Mouse (Mus musculus) regulatory T cell (primary cell): Measurements from ENCODE around the gene Klc1.

ENCODE experiments used
- in situ Hi-C: fragments of 300-600 bp; cut with MboI, MseI; formaldehyde crosslinking; loops from one replicate; pipeline ENCODE4 v1.15.1; 2025; ENCODE audit warnings: high pct_unique_total_duplicates

The Klc1 gene

DNA sequence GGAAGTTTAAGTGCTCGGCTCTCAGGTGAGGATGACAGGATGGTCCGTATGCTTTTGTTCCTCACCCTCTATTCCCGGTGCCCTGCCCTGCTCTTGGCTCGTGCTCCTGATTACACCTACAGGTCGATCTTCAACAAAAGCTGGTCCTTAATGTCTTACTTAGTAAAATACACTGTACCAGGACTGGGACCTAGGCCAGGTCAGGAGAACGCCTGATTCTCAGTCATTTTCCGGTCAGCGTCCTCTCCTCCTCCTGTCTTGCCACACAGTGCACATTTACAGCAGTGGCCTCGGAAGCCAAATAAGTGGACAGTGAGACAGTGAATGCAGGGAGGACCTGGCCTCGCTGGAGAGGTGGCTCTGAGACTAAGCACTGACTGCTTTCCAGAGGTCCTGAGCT is 12.0 kb downstream of the Klc1 start:
- in situ Hi-C loops = no loop called here

DNA sequence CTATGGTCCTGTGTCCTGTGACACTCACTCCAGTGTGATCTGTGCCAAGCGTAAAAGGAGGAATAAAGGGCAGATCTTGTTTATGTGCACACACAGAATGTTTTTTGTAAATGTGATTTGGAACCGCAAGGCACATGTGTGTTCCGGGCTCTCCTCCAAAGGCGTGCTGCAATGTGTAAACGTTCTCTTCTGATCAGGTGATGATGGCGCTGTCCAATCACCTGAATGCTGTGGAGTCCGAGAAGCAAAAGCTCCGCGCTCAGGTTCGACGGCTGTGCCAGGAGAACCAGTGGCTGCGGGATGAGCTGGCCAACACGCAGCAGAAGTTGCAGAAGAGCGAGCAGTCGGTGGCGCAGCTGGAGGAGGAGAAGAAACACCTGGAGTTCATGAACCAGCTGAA is 15.5 kb downstream of the Klc1 start:
- in situ Hi-C loops = no loop called here

DNA sequence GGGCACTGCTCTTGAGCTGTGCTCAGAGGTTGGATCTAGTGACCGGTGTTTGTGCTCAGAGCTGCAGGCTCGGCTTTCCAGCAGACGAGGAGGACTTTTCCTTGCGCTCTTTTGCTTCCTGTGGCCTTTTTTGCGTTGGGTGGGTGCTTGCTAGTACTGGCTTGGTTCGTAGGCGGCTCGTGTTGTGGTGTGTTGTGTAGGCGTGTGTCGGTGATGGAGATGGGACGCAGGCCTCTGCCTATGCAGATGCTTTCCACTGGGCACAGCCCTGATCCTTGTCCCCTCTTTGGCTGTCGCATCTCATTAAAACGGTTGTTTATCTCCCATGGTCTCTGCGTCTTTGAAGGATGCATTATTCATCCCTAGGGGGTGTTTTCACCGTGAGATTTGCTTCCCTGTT is 16.2 kb downstream of the Klc1 start:
- in situ Hi-C loops = no loop called here

DNA sequence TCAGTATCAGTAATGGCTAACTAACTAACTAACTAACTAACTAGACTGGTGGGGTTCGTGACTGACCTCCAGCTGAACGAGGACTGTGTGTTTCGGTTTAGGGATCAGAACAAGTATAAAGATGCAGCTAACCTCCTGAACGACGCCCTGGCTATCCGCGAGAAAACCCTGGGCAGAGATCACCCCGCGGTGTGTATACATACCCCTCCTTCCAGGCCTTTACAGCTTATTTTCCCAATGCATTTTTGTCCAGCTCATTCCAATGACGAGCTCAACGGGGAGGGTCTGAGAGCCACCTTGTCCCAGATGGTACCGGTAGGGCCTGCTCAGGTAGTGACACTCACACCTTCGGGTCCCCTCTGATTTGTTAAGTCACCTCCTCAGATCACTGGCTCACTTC is 19.3 kb downstream of the Klc1 start:
- in situ Hi-C loops = no loop called here

DNA sequence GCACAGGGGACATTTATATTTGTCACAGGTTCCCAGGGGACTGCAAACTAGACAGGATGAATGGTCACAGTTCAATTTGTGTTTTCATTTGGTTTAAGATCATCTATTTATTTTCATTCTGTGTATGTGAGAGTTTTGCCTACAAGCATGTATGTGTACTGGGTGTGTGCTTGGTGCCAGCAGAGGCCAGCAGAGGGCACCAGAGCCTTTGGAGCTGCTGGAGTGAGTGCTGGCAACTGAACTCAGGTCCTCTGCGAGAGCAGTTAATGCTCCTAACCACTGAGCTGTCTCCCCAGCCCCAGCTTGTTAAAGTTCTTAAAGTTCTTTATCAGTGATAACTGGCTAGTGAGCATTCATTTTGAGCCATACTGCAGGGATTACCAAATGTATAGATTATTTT is 20.9 kb downstream of the Klc1 start:
- in situ Hi-C loops = no loop called here

GRCm38 (mm10) chr12:111785174-111785573 is 26.5 kb downstream of the Klc1 start:
- in situ Hi-C loops = no loop called here

GRCm38 (mm10) chr12:111787015-111787414 is 28.4 kb downstream of the Klc1 start:
- in situ Hi-C loops = no loop called here

- in situ Hi-C loops = no loop called here
These were observed 31.4 kb downstream of the Klc1 start for GRCm38 (mm10) chr12:111790090-111790489.

GRCm38 (mm10) chr12:111790631-111791030 is 32.0 kb downstream of the Klc1 start:
- in situ Hi-C loops = no loop called here

- in situ Hi-C loops = no loop called here
These were observed 32.9 kb downstream of the Klc1 start for GRCm38 (mm10) chr12:111791474-111792104.

GRCm38 (mm10) chr12:111794102-111794501 is 35.5 kb downstream of the Klc1 start:
- in situ Hi-C loops = no loop called here

DNA sequence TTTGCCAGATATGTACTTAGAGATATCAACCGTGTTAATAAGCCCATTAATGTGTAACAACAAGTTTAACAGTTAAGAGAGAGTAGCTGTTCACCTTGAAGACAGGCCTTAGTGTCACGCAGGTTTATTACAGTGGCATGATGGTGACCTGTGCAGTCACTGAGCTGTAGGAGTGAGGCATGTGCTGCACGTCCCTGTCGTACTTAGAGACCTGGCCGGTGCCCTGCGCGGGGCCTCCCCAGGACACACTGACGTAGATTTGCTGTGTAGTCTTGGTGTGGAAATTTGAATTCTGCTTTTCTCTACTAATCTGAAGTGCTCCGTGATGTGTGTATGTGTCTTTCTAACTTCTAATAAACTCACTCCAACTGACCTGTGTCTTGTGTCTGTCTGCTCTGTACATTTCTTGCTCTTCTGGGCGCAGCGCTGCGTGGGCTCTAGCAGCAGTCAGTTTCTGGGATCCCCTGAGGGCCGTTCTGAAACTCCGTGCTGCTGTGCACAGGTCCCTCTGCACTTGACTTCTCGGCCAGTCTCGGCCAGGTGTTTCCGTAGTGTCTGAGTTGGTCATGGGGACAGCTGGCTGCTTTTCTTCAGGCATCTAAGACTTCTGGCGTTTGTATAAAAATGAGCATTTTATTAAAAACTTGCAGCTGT is 36.0 kb downstream of the Klc1 start:
- in situ Hi-C loops = no loop called here

- in situ Hi-C loops = no loop called here
These were observed 36.7 kb downstream of the Klc1 start for GRCm38 (mm10) chr12:111795180-111795895.

DNA sequence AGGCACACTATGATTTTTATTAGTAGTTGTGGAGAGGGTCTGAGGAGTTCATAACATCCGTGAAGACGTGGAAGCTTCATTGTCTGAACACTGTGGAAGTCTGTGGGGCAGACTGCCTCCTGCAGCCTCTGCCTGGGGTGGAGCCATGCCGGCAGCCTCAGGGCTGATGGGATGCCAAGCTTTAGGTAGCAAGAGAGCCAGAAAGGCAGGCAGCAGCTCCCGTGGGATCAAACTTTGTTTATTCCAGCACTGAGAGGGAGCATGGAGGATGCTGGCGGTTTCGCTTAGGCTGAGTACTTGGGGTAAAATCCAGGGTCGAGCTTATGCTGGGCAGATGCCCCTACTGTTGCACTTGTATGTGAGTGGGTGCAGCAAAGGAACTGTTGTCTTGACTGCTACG is 38.6 kb downstream of the Klc1 start:
- in situ Hi-C loops = no loop called here

- in situ Hi-C loops = no loop called here
These were observed 39.8 kb downstream of the Klc1 start for GRCm38 (mm10) chr12:111798493-111798892.

DNA sequence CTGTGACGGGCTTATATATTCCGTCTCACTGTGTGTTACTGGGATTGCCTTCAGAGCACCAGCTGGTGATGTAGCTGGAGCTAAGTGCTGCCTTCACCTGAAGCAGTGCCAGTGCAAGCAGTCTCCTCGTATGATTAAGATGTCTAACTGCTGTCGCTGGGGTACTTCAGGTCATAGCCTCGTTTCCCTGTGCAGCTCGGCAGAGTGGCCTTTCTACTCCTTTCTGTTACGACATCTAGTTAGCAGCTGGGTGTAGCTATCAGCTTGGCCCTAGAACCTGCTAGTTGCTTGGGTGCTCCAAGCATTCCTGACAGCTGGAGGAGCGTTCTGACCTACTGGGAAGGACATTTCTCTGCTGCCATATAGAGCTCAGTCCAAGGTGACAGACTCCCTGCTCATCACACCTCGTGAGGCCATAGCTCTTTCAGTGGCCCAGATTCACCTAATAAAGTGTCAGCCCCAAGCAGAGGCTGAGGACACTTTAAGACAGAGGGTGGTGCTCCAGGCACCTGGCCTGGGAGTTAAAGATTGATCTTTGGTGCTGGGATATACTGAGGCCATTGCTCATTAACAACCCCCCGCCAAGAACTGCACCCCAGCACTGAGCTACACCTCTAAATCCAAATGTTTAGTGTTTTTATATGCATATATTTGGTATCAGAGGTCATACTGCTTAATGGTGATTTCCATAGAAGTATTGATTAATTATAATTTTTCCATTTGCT is 42.0 kb downstream of the Klc1 start:
- in situ Hi-C loops = no loop called here

DNA sequence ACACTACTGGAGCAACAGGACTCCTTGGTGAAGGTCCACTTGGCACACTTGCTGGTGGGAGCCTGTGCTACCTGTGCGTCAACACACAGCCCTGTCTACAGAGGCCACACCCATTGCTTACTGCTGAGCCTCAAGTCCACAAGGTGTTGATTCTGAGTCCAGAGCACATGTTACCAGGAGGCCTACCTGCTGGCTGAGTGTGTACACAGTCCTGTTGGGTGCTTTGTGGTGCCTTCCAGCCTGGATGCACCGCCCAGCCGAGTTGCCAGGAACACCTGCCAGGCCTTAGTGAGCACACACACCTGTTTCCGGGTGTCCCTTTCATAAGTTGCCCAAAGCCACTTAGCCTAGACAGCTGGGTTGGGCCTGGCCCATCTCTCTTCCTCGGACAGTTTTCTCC is 44.9 kb downstream of the Klc1 start:
- in situ Hi-C loops = no loop called here

DNA sequence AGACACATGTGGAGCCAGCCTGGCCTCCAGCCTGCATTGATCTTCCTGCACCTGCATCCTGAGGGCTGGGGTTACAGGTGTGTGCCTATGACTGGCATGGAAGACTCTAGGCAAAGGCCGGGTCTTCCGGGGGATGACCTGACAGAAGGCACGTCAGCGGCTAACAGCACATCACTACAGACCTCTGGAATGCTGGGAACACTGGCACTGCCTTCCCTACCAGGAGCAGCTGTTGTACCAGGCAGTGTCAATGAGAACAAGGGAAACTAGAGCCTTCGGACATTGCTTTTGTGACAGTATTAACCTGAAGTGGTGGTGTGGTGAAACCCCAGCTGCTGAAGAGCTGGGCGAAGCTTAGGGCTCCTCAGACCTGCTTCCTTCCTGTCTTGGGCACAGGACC is 50.1 kb downstream of the Klc1 start:
- in situ Hi-C loops = no loop called here

DNA sequence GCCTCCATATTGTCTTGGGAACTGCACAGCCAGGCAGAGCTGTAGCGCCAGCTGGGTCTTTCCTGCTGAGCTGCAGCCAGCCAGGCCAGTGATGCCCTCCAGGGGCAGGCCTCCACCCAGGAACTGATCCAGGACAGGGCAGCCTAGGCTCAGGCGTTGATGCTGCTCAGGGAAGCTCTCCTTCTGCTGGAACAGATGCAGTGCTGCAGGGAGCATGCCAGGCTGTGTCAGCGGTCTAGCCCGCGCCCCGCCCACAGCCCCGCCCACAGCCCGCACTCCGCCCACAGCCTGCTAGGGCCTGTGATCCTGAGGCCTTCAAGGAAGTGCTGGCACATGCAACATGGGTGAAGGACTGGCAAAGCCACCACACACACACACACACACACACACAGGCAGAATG is 51.1 kb downstream of the Klc1 start:
- in situ Hi-C loops = no loop called here

DNA sequence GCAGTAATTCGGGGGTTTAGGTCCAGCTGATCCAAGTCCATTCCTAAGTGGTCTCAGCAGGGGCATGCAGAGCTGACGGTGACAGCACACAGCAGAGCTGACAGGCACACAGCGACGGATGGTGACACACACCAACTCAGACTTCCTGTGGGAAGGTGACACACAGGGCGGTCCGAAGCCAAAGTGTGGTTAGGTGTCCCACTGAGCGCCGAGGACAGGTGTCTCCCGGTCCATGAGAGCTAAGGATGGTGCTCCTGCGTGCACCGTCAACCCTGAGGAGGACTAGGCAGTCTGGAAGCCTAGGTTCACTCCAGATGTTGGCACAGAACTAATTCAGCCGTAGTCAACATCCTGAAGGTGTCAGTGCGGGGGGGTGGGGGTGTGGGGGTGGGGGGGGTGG is 53.4 kb downstream of the Klc1 start:
- in situ Hi-C loops = no loop called here

DNA sequence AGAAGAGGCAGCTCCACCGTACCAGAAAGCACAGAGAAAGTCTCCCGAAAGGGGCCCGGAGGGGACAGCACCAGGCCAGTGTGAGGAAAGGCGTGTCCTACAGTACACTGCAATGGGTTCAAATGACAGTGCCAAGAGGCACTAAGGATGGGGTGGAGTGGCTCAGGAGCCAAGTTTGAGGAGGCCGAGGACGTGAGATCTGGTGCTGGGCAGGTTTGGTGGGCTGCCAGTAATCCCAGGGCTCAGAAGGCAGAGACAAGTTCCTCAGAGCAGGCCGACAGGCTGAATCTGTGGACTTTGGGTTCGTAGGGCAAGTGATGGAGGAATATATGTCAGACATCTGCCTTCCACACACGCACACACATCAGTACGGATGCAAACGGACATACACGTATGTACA is 54.0 kb downstream of the Klc1 start:
- in situ Hi-C loops = no loop called here

DNA sequence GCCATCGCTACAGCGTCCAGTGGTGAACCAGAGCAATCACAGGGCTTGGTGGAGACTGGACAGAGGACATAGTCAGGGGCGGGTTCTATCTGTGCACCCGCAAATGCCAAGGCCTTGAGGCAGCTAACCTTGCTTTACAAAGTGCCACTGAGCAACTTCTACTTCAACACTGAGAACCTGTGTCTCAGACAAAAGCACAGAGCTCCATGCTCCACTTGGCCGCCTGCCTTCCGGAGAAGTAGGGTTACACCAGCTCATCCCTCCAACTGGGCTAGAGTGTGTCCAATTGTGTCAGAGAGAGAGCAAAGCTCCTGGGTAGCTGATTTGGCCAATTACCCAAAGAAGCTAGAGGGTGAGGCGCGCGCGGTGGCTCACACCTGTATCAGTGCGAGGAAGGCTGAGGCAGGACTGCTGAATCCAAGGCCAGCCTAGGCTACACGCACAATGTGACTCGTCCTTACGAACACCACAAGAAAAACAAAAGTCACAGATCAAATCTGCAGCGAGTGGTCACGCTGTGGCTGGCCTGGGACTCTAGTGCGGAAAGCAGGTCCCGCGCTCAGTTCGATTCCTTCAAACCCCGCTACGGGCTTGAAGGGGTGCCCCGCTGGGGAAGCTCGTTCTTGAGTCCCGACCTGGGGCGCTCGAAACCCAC is 54.6 kb downstream of the Klc1 start:
- in situ Hi-C loops = no loop called here
